In genomic region chr5:6294336-6294735, GRCm38 (mm10) we compare ENCODE assay signal across 11 mouse cellular contexts.
"Had no signal": no experiment of that assay in that cellular context is flagged by ENCODE, and none has a peak within 500 bp of the region (broad histone marks: within the 10 kb centered on the region; RNA-seq: fewer than 3 reads in every experiment).

No protein-coding gene starts in this region.

- H3K4me3 ChIP-seq: limb, embryonic 13.5 days; neural tube, embryonic 13.5 days had no signal

- H3K36me3 ChIP-seq: limb, embryonic 13.5 days; neural tube, embryonic 13.5 days had no signal

- H3K9ac ChIP-seq: limb, embryonic 13.5 days; liver, embryonic 14.5 days; neural tube, embryonic 13.5 days had no signal

- H3K4me2 ChIP-seq: limb, embryonic 13.5 days; neural tube, embryonic 13.5 days had no signal

- H3K4me1 ChIP-seq: limb, embryonic 13.5 days; neural tube, embryonic 13.5 days had no signal

- H3K9me3 ChIP-seq: limb, embryonic 13.5 days; neural tube, embryonic 13.5 days had no signal

- H3K27me3 ChIP-seq: limb, embryonic 13.5 days; neural tube, embryonic 13.5 days had no signal

- DNase-seq: kidney, adult 11 months; kidney, postnatal 14 days; left cerebral cortex, postnatal 4 days; lung, adult 18-20 months; right cerebral cortex, postnatal 4 days; spleen, adult 18-20 months; thymus, adult 18-20 months; thymus, postnatal 14 days had no signal

- H3K27ac ChIP-seq: limb, embryonic 13.5 days; liver, embryonic 14.5 days; neural tube, embryonic 13.5 days had no signal
